Mouse (Mus musculus) neural tube, embryonic 15.5 days (tissue): Measurements from ENCODE around the gene Vamp4. TPM values are rescaled to one million over a fixed set of nuclear protein-coding genes. Genes with fewer than 3 reads are reported as not detected.
A peak's percentile ranks its signal among the peaks of the same experiment; 100 is the strongest.
"Not testable (repeated sequence)": the region's sequence is repeated elsewhere in the genome, so short reads cannot be mapped to it uniquely, and the experiment has no call there.

ENCODE experiments used
- ATAC-seq: fragments of 200-750 bp; cut with Nextera tagmentation; 2 replicates; pipeline ENCODE4 v1.8.0; 2017; ENCODE audit warnings: mild to moderate bottlenecking, moderate TSS enrichment, moderate library complexity; ENCODE audit not compliant: low FRiP score
- H3K27ac ChIP-seq: fragments of 300-500 bp; sonication (generic); replicated peaks from 2 replicates; pipeline ENCODE4 v1.5.1; 2015; ENCODE audit warnings: mild to moderate bottlenecking, inconsistent platforms
- H3K27me3 ChIP-seq: fragments of 300-500 bp; sonication (generic); replicated peaks from 2 replicates; pipeline ENCODE4 v1.6.1; 2015; ENCODE audit warnings: inconsistent platforms
- H3K36me3 ChIP-seq: fragments of 300-500 bp; sonication (generic); 2 replicates; pipeline ENCODE4 v1.6.1; 2015; ENCODE audit warnings: inconsistent platforms
- H3K4me1 ChIP-seq: fragments of 300-500 bp; sonication (generic); 2 replicates; pipeline ENCODE4 v1.6.1; 2015; ENCODE audit warnings: inconsistent platforms
- H3K4me2 ChIP-seq: fragments of 300-500 bp; sonication (generic); 2 replicates; pipeline ENCODE4 v1.6.1; 2015; ENCODE audit warnings: inconsistent platforms, mild to moderate bottlenecking, moderate library complexity
- H3K4me3 ChIP-seq: fragments of 300-500 bp; sonication (generic); replicated peaks from 2 replicates; pipeline ENCODE4 v1.5.1; 2015; ENCODE audit warnings: mild to moderate bottlenecking, inconsistent platforms
- H3K9ac ChIP-seq: fragments of 300-500 bp; sonication (generic); replicated peaks from 2 replicates; pipeline ENCODE4 v1.6.1; 2015; ENCODE audit warnings: mild to moderate bottlenecking, inconsistent platforms
- H3K9me3 ChIP-seq: fragments of 300-500 bp; sonication (generic); replicated peaks from 2 replicates; pipeline ENCODE4 v1.6.1; 2016; ENCODE audit warnings: inconsistent platforms
- WGBS: fragments of 180-500 bp; shearing (Covaris S2); methylation state at CpG from one replicate; pipeline ENCODE4 v1.1.7; 2015; ENCODE audit warnings: mixed read lengths; 5-methylcytosine and 5-hydroxymethylcytosine counted together
- polyA plus RNA-seq: library from polyadenylated mRNA; unstranded; fragments of >200 nt; fragmentation: Nextera tagmentation; extraction: Ambion mirVana; gene quantifications from 2 replicates; pipeline ENCODE4 v1.2.1, GENCODE M21; 2015

Vamp4 gene
- polyA plus RNA-seq, 1 experiment from 2014 or later: 81.3 TPM

GRCm38 (mm10) chr1:162590415-162590997 is 20.2 kb downstream of the Vamp4 start:
- no peak; the same call in 1 of the 2 replicates for ATAC-seq
- Histone ChIP-seq H3K4me1 (peaks cover 7% of the 10 kb centered on the region), H3K4me2 (no peak overlapping the region), H3K9me3 (no peaks in the 10 kb centered on the region), H3K27ac (no peak overlapping the region), H3K36me3 (peaks cover 18% of the 10 kb centered on the region), H3K4me3 (no peak overlapping the region), H3K9ac (no peak overlapping the region), H3K27me3 (no peaks in the 10 kb centered on the region)
- WGBS: 45% methylated on average over 8 of the region's 8 CpGs

- H3K9me3 ChIP-seq: no peaks in the 10 kb centered on the region
- no peaks in the 10 kb centered on the region for H3K4me1 ChIP-seq
- H3K36me3 ChIP-seq: peaks cover 38% of the 10 kb centered on the region
- H3K4me3 ChIP-seq: no peak overlapping the region
- no peak overlapping the region for H3K27ac ChIP-seq
- H3K4me2 ChIP-seq: no peak overlapping the region
- 96% methylated on average over 3 of the region's 3 CpGs for WGBS
- H3K27me3 ChIP-seq: no peaks in the 10 kb centered on the region
- H3K9ac ChIP-seq: no peak overlapping the region
- ATAC-seq: no peak
Measured at GRCm38 (mm10) chr1:162597379-162598102, 27.2 kb downstream of the Vamp4 start.

- no peaks in the 10 kb centered on the region for H3K27me3 ChIP-seq
- H3K9ac ChIP-seq: no peak overlapping the region
- no peak for ATAC-seq
- H3K27ac ChIP-seq: no peak overlapping the region
- peaks cover 33% of the 10 kb centered on the region for H3K36me3 ChIP-seq
- H3K9me3 ChIP-seq: no peaks in the 10 kb centered on the region
- no peak overlapping the region for H3K4me2 ChIP-seq
- no peaks in the 10 kb centered on the region for H3K4me1 ChIP-seq
- WGBS: 85% methylated on average over 5 of the region's 5 CpGs
- no peak overlapping the region for H3K4me3 ChIP-seq
Measured at GRCm38 (mm10) chr1:162599617-162600016, 29.3 kb downstream of the Vamp4 start.

- no peak overlapping the region for H3K9ac ChIP-seq
- no peaks in the 10 kb centered on the region for H3K27me3 ChIP-seq
- peak; percentile 49 for ATAC-seq
- WGBS: 16% methylated on average over 4 of the region's 4 CpGs
- H3K9me3 ChIP-seq: no peaks in the 10 kb centered on the region
- H3K4me2 ChIP-seq: no peak overlapping the region
- H3K36me3 ChIP-seq: peaks cover 29% of the 10 kb centered on the region
- H3K4me3 ChIP-seq: no peak overlapping the region
- H3K27ac ChIP-seq: 0 out of 2 replicates have a peak overlapping the region, but pooled peaks have one; percentile 56
- H3K4me1 ChIP-seq: no peaks in the 10 kb centered on the region
Measured at GRCm38 (mm10) chr1:162601288-162601687, 31.0 kb downstream of the Vamp4 start.

- Histone ChIP-seq H3K9ac (no peak overlapping the region), H3K4me1 (no peaks in the 10 kb centered on the region; the same call in 1 of the 2 replicates), H3K4me2 (no peak overlapping the region), H3K4me3 (no peak overlapping the region), H3K9me3 (no peaks in the 10 kb centered on the region), H3K27me3 (no peaks in the 10 kb centered on the region), H3K36me3 (no peaks in the 10 kb centered on the region), H3K27ac (no peak overlapping the region)
- WGBS: 8% methylated on average over 1 of the region's 1 CpGs
- no peak for ATAC-seq
Measured at GRCm38 (mm10) chr1:162608127-162608526, 37.8 kb downstream of the Vamp4 start.

GRCm38 (mm10) chr1:162609633-162610250 is 39.4 kb downstream of the Vamp4 start:
- Histone ChIP-seq H3K4me1 (no peaks in the 10 kb centered on the region; the same call in 1 of the 2 replicates), H3K4me3 (no peak overlapping the region), H3K36me3 (no peaks in the 10 kb centered on the region), H3K27me3 (no peaks in the 10 kb centered on the region), H3K4me2 (no peak overlapping the region), H3K27ac (no peak overlapping the region), H3K9me3 (no peaks in the 10 kb centered on the region), H3K9ac (no peak overlapping the region)
- no peak for ATAC-seq
- WGBS: 52% methylated on average over 9 of the region's 9 CpGs

- Histone ChIP-seq H3K9ac (no peak overlapping the region), H3K27me3 (no peaks in the 10 kb centered on the region), H3K9me3 (no peaks in the 10 kb centered on the region), H3K4me2 (no peak overlapping the region), H3K36me3 (no peaks in the 10 kb centered on the region), H3K27ac (no peak overlapping the region), H3K4me1 (no peaks in the 10 kb centered on the region; the same call in 1 of the 2 replicates), H3K4me3 (no peak overlapping the region)
- no peak for ATAC-seq
- 46% methylated on average over 4 of the region's 4 CpGs for WGBS
Measured at GRCm38 (mm10) chr1:162611191-162611590, 40.9 kb downstream of the Vamp4 start.

GRCm38 (mm10) chr1:162615511-162615910 is 45.2 kb downstream of the Vamp4 start:
- H3K9ac ChIP-seq: no peak overlapping the region
- H3K36me3 ChIP-seq: no peaks in the 10 kb centered on the region
- 70% methylated on average over 1 of the region's 1 CpGs for WGBS
- H3K4me3 ChIP-seq: no peak overlapping the region
- H3K27me3 ChIP-seq: no peaks in the 10 kb centered on the region
- peak; percentile 97 for ATAC-seq
- H3K4me2 ChIP-seq: no peak overlapping the region
- no peak overlapping the region for H3K27ac ChIP-seq
- no peaks in the 10 kb centered on the region for H3K4me1 ChIP-seq
- no peaks in the 10 kb centered on the region for H3K9me3 ChIP-seq

GRCm38 (mm10) chr1:162620487-162620886 is 50.2 kb downstream of the Vamp4 start:
- WGBS: 66% methylated on average over 4 of the region's 4 CpGs
- no peaks in the 10 kb centered on the region for H3K27me3 ChIP-seq

GRCm38 (mm10) chr1:162623895-162624294 is 53.6 kb downstream of the Vamp4 start:
- H3K4me3 ChIP-seq: no peak overlapping the region
- H3K9ac ChIP-seq: no peak overlapping the region
- H3K36me3 ChIP-seq: no peaks in the 10 kb centered on the region
- no peaks in the 10 kb centered on the region for H3K9me3 ChIP-seq
- WGBS: 16% methylated on average over 4 of the region's 4 CpGs
- H3K27me3 ChIP-seq: no peaks in the 10 kb centered on the region
- H3K4me2 ChIP-seq: no peak overlapping the region
- no peak overlapping the region for H3K27ac ChIP-seq
- ATAC-seq: 0 out of 2 replicates have a peak, but pooled peaks have one; percentile 21
- peaks cover 6% of the 10 kb centered on the region; the same call in 1 of the 2 replicates for H3K4me1 ChIP-seq

More at GRCm38 (mm10) chr1:162620487-162620886, 50.2 kb downstream of the Vamp4 start:
- Histone ChIP-seq H3K4me3 (no peak overlapping the region), H3K9ac (no peak overlapping the region), H3K4me1 (peaks cover 6% of the 10 kb centered on the region; the same call in 1 of the 2 replicates), H3K4me2 (no peak overlapping the region), H3K27ac (no peak overlapping the region), H3K9me3 (no peaks in the 10 kb centered on the region), H3K36me3 (no peaks in the 10 kb centered on the region)
- ATAC-seq: no peak

GRCm38 (mm10) chr1:162625229-162625628 is 54.9 kb downstream of the Vamp4 start:
- ATAC-seq: no peak
- 47% methylated on average over 7 of the region's 7 CpGs for whole genome bisulfite sequencing
- no peak overlapping the region for H3K4me3 ChIP-seq
- peaks cover 6% of the 10 kb centered on the region; the same call in 1 of the 2 replicates for H3K4me1 ChIP-seq
- no peaks in the 10 kb centered on the region for H3K9me3 ChIP-seq
- H3K27me3 ChIP-seq: no peaks in the 10 kb centered on the region
- H3K36me3 ChIP-seq: no peaks in the 10 kb centered on the region
- H3K4me2 ChIP-seq: no peak overlapping the region
- H3K27ac ChIP-seq: no peak overlapping the region
- H3K9ac ChIP-seq: no peak overlapping the region

- H3K4me3 ChIP-seq, H3K27me3 ChIP-seq, ATAC-seq, H3K4me2 ChIP-seq, H3K9ac ChIP-seq, H3K36me3 ChIP-seq, H3K27ac ChIP-seq, H3K4me1 ChIP-seq, H3K9me3 ChIP-seq: not testable (repeated sequence)
- 78% methylated on average over 4 of the region's 4 CpGs for WGBS
Measured at GRCm38 (mm10) chr1:162627821-162628220, 57.5 kb downstream of the Vamp4 start.
